Mouse (Mus musculus) limb, embryonic 15.5 days (tissue): ENCODE results near the gene Rpl38. TPM values are rescaled to one million over a fixed set of nuclear protein-coding genes. Genes with fewer than 3 reads are reported as not detected.

ENCODE experiments used
- ATAC-seq: fragments of 200-750 bp; cut with Nextera tagmentation; 2 replicates; pipeline ENCODE4 v1.8.0; 2017; ENCODE audit warnings: low read depth, moderate TSS enrichment; ENCODE audit not compliant: insufficient number of reproducible peaks, low FRiP score, low TSS enrichment
- H3K27ac ChIP-seq: fragments of 300-500 bp; sonication (generic); 2 replicates; pipeline ENCODE4 v1.5.1; 2015; ENCODE audit warnings: moderate library complexity, mild to moderate bottlenecking, inconsistent platforms
- H3K27me3 ChIP-seq: fragments of 300-500 bp; sonication (generic); 2 replicates; pipeline ENCODE4 v1.6.1; 2015; ENCODE audit warnings: inconsistent platforms
- H3K36me3 ChIP-seq: fragments of 300-500 bp; sonication (generic); 2 replicates; pipeline ENCODE4 v1.6.1; 2015; ENCODE audit warnings: inconsistent platforms
- H3K4me1 ChIP-seq: fragments of 300-500 bp; sonication (generic); 2 replicates; pipeline ENCODE4 v1.6.1; 2015; ENCODE audit warnings: inconsistent platforms
- H3K4me2 ChIP-seq: fragments of 300-500 bp; sonication (generic); 2 replicates; pipeline ENCODE4 v1.6.1; 2015; ENCODE audit warnings: mild to moderate bottlenecking, inconsistent platforms
- H3K4me3 ChIP-seq: fragments of 300-500 bp; sonication (generic); 2 replicates; pipeline ENCODE4 v1.5.1; 2015; ENCODE audit warnings: mild to moderate bottlenecking, inconsistent platforms
- H3K9ac ChIP-seq: fragments of 300-500 bp; sonication (generic); 2 replicates; pipeline ENCODE4 v1.6.1; 2015; ENCODE audit warnings: inconsistent platforms
- H3K9me3 ChIP-seq: fragments of 300-500 bp; sonication (generic); 2 replicates; pipeline ENCODE4 v1.6.1; 2016; ENCODE audit warnings: inconsistent platforms
- WGBS: fragments of 180-500 bp; shearing (Covaris S2); methylation state at CpG from one replicate; pipeline ENCODE4 v1.1.7; 2015; 5-methylcytosine and 5-hydroxymethylcytosine counted together
- polyA plus RNA-seq: library from polyadenylated mRNA; unstranded; fragments of >200 nt; fragmentation: Nextera tagmentation; extraction: Ambion mirVana; gene quantifications from 2 replicates; pipeline ENCODE4 v1.2.1, GENCODE M21; 2015

The Rpl38 gene
- polyA plus RNA-seq, 1 experiment from 2014 or later = 1,120 TPM

GRCm38 (mm10) chr11:114640658-114641057 is 27.7 kb upstream of the Rpl38 start:
- Histone ChIP-seq H3K4me1 (peaks cover 21% of the 10 kb centered on the region), H3K36me3 (no peaks in the 10 kb centered on the region), H3K4me3 (no peak overlapping the region), H3K27me3 (peaks cover 31% of the 10 kb centered on the region), H3K9ac (no peak overlapping the region), H3K27ac (no peak overlapping the region), H3K9me3 (no peaks in the 10 kb centered on the region), H3K4me2 (no peak overlapping the region)
- 42% methylated on average over 6 of the region's 6 CpGs for WGBS
- no peak for ATAC-seq

GRCm38 (mm10) chr11:114641136-114641535 is 27.2 kb upstream of the Rpl38 start:
- no peak overlapping the region for H3K4me3 ChIP-seq
- H3K36me3 ChIP-seq = no peaks in the 10 kb centered on the region
- no peak overlapping the region for H3K4me2 ChIP-seq
- peaks cover 18% of the 10 kb centered on the region for H3K4me1 ChIP-seq
- ATAC-seq = no peak
- peaks cover 31% of the 10 kb centered on the region for H3K27me3 ChIP-seq
- no peak overlapping the region for H3K9ac ChIP-seq
- WGBS = 77% methylated on average over 8 of the region's 8 CpGs
- no peak overlapping the region for H3K27ac ChIP-seq
- H3K9me3 ChIP-seq = no peaks in the 10 kb centered on the region

GRCm38 (mm10) chr11:114642184-114642583 is 26.1 kb upstream of the Rpl38 start:
- Histone ChIP-seq H3K27ac (no peak overlapping the region), H3K4me2 (no peak overlapping the region), H3K9ac (no peak overlapping the region), H3K27me3 (peaks cover 27% of the 10 kb centered on the region), H3K4me1 (peaks cover 12% of the 10 kb centered on the region), H3K9me3 (no peaks in the 10 kb centered on the region), H3K4me3 (no peak overlapping the region), H3K36me3 (no peaks in the 10 kb centered on the region)
- WGBS = 65% methylated on average over 12 of the region's 12 CpGs
- no peak for ATAC-seq

- no peak overlapping the region for H3K4me3 ChIP-seq
These were observed 25.4 kb upstream of the Rpl38 start for GRCm38 (mm10) chr11:114642926-114643325.

GRCm38 (mm10) chr11:114644122-114644521 is 24.2 kb upstream of the Rpl38 start:
- Histone ChIP-seq H3K27ac (no peak overlapping the region), H3K4me1 (peaks cover 12% of the 10 kb centered on the region), H3K4me2 (no peak overlapping the region), H3K9me3 (no peaks in the 10 kb centered on the region), H3K4me3 (no peak overlapping the region), H3K36me3 (no peaks in the 10 kb centered on the region), H3K27me3 (peaks cover 11% of the 10 kb centered on the region), H3K9ac (no peak overlapping the region)
- 42% methylated on average over 2 of the region's 2 CpGs for WGBS
- ATAC-seq = no peak

More at GRCm38 (mm10) chr11:114642926-114643325, 25.4 kb upstream of the Rpl38 start:
- Histone ChIP-seq H3K27ac (no peak overlapping the region), H3K36me3 (no peaks in the 10 kb centered on the region), H3K9me3 (no peaks in the 10 kb centered on the region), H3K9ac (no peak overlapping the region), H3K4me2 (no peak overlapping the region), H3K4me1 (peaks cover 12% of the 10 kb centered on the region), H3K27me3 (peaks cover 19% of the 10 kb centered on the region)
- WGBS = 58% methylated on average over 11 of the region's 11 CpGs
- no peak for ATAC-seq

GRCm38 (mm10) chr11:114649510-114649909 is 18.8 kb upstream of the Rpl38 start:
- Histone ChIP-seq H3K9ac (no peak overlapping the region), H3K4me2 (no peak overlapping the region), H3K27ac (no peak overlapping the region), H3K36me3 (no peaks in the 10 kb centered on the region), H3K4me3 (no peak overlapping the region), H3K27me3 (peaks cover 6% of the 10 kb centered on the region; the same call in 1 of the 2 replicates), H3K4me1 (peaks cover 3% of the 10 kb centered on the region; the same call in 1 of the 2 replicates), H3K9me3 (no peaks in the 10 kb centered on the region)
- 69% methylated on average over 4 of the region's 4 CpGs for WGBS
- ATAC-seq = no peak

GRCm38 (mm10) chr11:114652531-114652930 is 15.8 kb upstream of the Rpl38 start:
- H3K4me1 ChIP-seq = peaks cover 3% of the 10 kb centered on the region; the same call in 1 of the 2 replicates
- no peak overlapping the region for H3K4me2 ChIP-seq
- no peak overlapping the region for H3K4me3 ChIP-seq
- H3K27me3 ChIP-seq = peaks cover 25% of the 10 kb centered on the region; the same call in 1 of the 2 replicates
- H3K27ac ChIP-seq = no peak overlapping the region
- H3K9ac ChIP-seq = no peak overlapping the region
- WGBS = 5% methylated on average over 16 of the region's 16 CpGs
- H3K9me3 ChIP-seq = no peaks in the 10 kb centered on the region
- ATAC-seq = no peak
- no peaks in the 10 kb centered on the region for H3K36me3 ChIP-seq

GRCm38 (mm10) chr11:114653664-114654063 is 14.7 kb upstream of the Rpl38 start:
- H3K4me3 ChIP-seq = no peak overlapping the region
- WGBS = 74% methylated on average over 6 of the region's 6 CpGs
- no peaks in the 10 kb centered on the region for H3K36me3 ChIP-seq
- H3K4me2 ChIP-seq = no peak overlapping the region
- H3K9me3 ChIP-seq = no peaks in the 10 kb centered on the region
- no peak for ATAC-seq
- no peak overlapping the region for H3K27ac ChIP-seq
- H3K27me3 ChIP-seq = peaks cover 27% of the 10 kb centered on the region; the same call in 1 of the 2 replicates
- no peak overlapping the region for H3K9ac ChIP-seq
- peaks cover 3% of the 10 kb centered on the region; the same call in 1 of the 2 replicates for H3K4me1 ChIP-seq

- no peak overlapping the region for H3K9ac ChIP-seq
- no peak overlapping the region for H3K27ac ChIP-seq
- H3K4me3 ChIP-seq = no peak overlapping the region
- no peak overlapping the region for H3K4me2 ChIP-seq
- H3K9me3 ChIP-seq = no peaks in the 10 kb centered on the region
- no peaks in the 10 kb centered on the region for H3K36me3 ChIP-seq
- H3K4me1 ChIP-seq = peaks cover 3% of the 10 kb centered on the region; the same call in 1 of the 2 replicates
- ATAC-seq = no peak
- peaks cover 27% of the 10 kb centered on the region; the same call in 1 of the 2 replicates for H3K27me3 ChIP-seq
- WGBS = 48% methylated on average over 5 of the region's 5 CpGs
These were observed 13.8 kb upstream of the Rpl38 start for GRCm38 (mm10) chr11:114654552-114654951.

- Histone ChIP-seq H3K27me3 (peaks cover 27% of the 10 kb centered on the region; the same call in 1 of the 2 replicates), H3K4me2 (no peak overlapping the region), H3K36me3 (no peaks in the 10 kb centered on the region), H3K9me3 (no peaks in the 10 kb centered on the region), H3K9ac (no peak overlapping the region), H3K27ac (no peak overlapping the region), H3K4me3 (no peak overlapping the region), H3K4me1 (peaks cover 3% of the 10 kb centered on the region; the same call in 1 of the 2 replicates)
- 74% methylated on average over 7 of the region's 7 CpGs for WGBS
- ATAC-seq = no peak
These were observed 12.8 kb upstream of the Rpl38 start for GRCm38 (mm10) chr11:114655350-114656008.

- no peak for ATAC-seq
- Histone ChIP-seq H3K9me3 (no peaks in the 10 kb centered on the region), H3K9ac (no peak overlapping the region), H3K4me2 (no peak overlapping the region), H3K4me3 (no peak overlapping the region), H3K27me3 (peaks cover 27% of the 10 kb centered on the region; the same call in 1 of the 2 replicates), H3K36me3 (no peaks in the 10 kb centered on the region), H3K27ac (no peak overlapping the region), H3K4me1 (peaks cover 3% of the 10 kb centered on the region; the same call in 1 of the 2 replicates)
- 35% methylated on average over 23 of the region's 27 CpGs for WGBS
These were observed 11.2 kb upstream of the Rpl38 start for GRCm38 (mm10) chr11:114656994-114657644.

- Histone ChIP-seq H3K9ac (no peak overlapping the region), H3K36me3 (no peaks in the 10 kb centered on the region), H3K9me3 (no peaks in the 10 kb centered on the region), H3K4me1 (peaks cover under 1% of the 10 kb centered on the region; the same call in 1 of the 2 replicates), H3K4me2 (no peak overlapping the region), H3K27me3 (peaks cover 27% of the 10 kb centered on the region; the same call in 1 of the 2 replicates), H3K4me3 (no peak overlapping the region), H3K27ac (no peak overlapping the region)
- WGBS = 17% methylated on average over 7 of the region's 7 CpGs
- ATAC-seq = no peak
These were observed 10.6 kb upstream of the Rpl38 start for GRCm38 (mm10) chr11:114657737-114658136.
